Mouse (Mus musculus): ENCODE data around the gene Gm47289. TPM values are rescaled to one million over a fixed set of nuclear protein-coding genes. Genes with fewer than 3 reads are reported as not detected.

Gm47289 gene
- total RNA-seq (2018; cell fraction: chromatin; rRNA removed) = not detected
- total RNA-seq (2018; cell fraction: cytosol; rRNA removed) = not detected
- total RNA-seq (2018; cell fraction: nucleus; rRNA removed) = not detected
- polyA plus RNA-seq (2018) = not detected in 3 replicates

DNA sequence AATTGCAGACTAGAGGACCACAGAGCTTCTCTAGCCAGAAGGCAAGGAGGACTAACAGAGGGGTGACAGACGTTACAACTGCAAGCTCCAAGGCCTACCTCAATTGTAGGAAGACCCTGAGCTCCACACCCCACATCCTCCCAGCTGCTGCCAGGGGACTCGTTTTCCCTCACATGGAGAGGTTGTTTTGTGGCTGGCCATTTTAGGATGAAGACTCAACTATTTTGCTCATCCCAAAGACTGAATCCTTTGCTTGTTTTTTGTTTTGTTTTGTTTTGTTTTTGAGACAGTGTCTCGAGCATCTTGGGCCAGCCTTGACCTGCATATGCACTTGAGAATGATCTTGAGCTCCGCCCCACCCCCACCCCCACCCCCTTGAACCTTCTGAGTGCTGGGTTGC lies at the start of gene Gm47289:
Gene Gm47289 (plus strand): TSS at position 301 of the 400 bp plus-strand sequence.
- Histone ChIP-seq H3K36me3 (ENCODE audit: inconsistent target) (no peaks in the 10 kb centered on the region), H3K4me3 (ENCODE audit: inconsistent target) (no peak within 1 kb of the TSS), H3K79me2 (ENCODE audit: inconsistent target) (no peaks in the 10 kb centered on the region), H3K27ac (no peak within 1 kb of the TSS)
- 70% methylated on average over 4 of the region's 4 CpGs for WGBS (ENCODE audit: missing documents)

DNA sequence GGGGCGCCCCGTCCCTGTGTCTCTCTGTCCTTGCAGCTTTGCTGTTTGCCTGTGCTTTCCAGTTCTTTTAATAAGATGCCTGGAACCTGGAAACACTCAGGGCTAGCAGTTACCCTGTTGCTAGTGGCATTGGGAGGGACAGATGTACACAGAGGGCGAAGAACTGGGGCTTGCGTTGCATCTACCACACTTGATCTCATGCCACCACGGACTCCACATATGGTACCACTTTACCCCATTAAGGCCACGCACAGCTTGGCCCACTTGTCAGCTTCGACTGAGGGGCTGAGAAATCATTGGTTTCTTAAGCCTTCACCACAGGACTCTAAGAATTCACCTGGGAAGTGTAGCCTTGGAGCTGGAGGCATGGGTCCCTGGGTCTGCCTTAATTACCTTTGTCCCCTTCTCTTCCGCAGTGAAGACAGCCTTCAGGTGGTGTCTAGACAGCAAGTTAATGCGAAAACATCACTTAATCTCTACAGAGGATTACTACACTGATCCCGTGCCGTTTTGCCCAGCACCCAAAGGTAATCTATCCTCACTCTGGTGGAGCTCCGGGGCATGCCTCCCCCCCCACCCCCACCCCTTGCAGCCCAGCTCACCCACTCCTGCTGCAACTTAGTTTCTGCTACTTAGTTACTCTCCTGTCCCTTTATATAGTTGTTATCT lies 49.1 kb upstream of the Gm47289 start:
- WGBS (ENCODE audit: missing documents) = 86% methylated on average over 12 of the region's 12 CpGs
- Histone ChIP-seq H3K79me2 (ENCODE audit: inconsistent target) (no peaks in the 10 kb centered on the region), H3K4me3 (ENCODE audit: inconsistent target) (no peak overlapping the region), H3K27ac (no peak overlapping the region), H3K36me3 (ENCODE audit: inconsistent target) (no peaks in the 10 kb centered on the region)

GRCm38 (mm10) chr9:119110640-119111039 lies 48.3 kb upstream of the Gm47289 start:
- H3K27ac ChIP-seq = no peak overlapping the region
- WGBS (ENCODE audit: missing documents) = 88% methylated on average over 3 of the region's 3 CpGs
- H3K79me2 ChIP-seq (ENCODE audit: inconsistent target) = no peaks in the 10 kb centered on the region
- H3K36me3 ChIP-seq (ENCODE audit: inconsistent target) = no peaks in the 10 kb centered on the region
- H3K4me3 ChIP-seq (ENCODE audit: inconsistent target) = no peak overlapping the region

- Histone ChIP-seq H3K36me3 (ENCODE audit: inconsistent target) (no peaks in the 10 kb centered on the region), H3K4me3 (ENCODE audit: inconsistent target) (no peak overlapping the region), H3K27ac (no peak overlapping the region), H3K79me2 (ENCODE audit: inconsistent target) (no peaks in the 10 kb centered on the region)
- 88% methylated on average over 17 of the region's 17 CpGs for WGBS (ENCODE audit: missing documents)
Measured at GRCm38 (mm10) chr9:119114911-119115310, 44.0 kb upstream of the Gm47289 start.

DNA sequence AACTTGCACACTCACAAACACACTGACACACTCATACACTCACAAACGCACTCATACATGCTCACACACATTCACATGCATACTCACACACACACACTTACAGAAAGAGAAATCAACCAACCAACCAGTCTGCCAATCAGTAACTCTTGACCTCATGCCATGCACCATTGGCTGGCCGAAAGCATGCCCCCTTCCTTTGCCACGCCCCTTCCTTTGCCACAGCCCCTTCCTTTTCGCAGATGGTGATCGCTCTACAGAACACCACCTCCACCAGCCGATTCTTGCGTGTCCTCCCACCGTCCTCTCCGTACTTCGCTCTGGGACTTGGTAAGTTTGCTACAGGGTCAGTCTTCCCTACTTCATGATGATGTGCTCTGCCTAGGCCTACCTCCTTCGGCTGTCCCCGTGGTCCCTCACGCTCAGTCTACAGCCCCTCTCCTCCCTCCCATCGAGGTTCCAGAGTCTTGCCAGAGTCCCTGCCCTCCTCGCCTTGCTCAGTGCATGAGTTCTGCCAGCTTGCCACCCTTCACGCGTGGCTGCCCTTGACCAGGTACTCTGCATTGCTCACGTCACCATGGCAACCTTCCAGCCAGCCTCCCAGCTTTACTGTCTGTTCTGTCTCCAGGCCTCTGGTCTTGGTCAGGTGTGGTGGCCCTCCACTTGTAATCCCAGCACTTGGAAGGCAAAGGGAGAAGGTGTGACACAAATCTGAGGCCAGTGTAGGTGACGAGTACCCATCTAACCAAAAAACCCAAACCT lies 39.4 kb upstream of the Gm47289 start:
- 89% methylated on average over 18 of the region's 19 CpGs for WGBS (ENCODE audit: missing documents)

DNA sequence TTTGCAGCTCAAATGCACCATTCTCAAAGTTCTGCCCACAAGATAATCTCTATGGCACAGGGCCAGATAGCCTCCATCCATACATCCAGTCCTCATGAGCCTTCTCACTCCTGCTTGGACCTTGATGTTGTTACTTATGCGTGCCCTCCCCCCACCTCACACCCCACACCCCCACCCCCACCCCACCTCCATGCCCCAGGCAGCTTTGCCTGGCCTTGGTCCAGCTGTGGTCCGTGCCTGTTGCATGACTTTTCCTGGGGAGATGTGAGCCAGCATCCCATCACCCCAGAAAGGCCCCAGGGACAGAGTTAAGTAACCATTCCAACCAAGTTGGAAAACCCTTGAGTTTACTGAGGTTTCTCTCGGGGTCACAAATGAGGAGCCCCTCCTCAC lies 38.8 kb upstream of the Gm47289 start:
- H3K27ac ChIP-seq = no peak overlapping the region
- WGBS (ENCODE audit: missing documents) = 96% methylated on average over 2 of the region's 3 CpGs

More for the DNA sequence above, 39.4 kb upstream of the Gm47289 start:
- no peak overlapping the region for H3K4me3 ChIP-seq (ENCODE audit: inconsistent target)
- no peaks in the 10 kb centered on the region for H3K79me2 ChIP-seq (ENCODE audit: inconsistent target)
- H3K36me3 ChIP-seq (ENCODE audit: inconsistent target) = no peaks in the 10 kb centered on the region
- H3K27ac ChIP-seq = no peak overlapping the region

GRCm38 (mm10) chr9:119122596-119123369 lies 36.2 kb upstream of the Gm47289 start:
- Histone ChIP-seq H3K79me2 (ENCODE audit: inconsistent target) (no peaks in the 10 kb centered on the region), H3K36me3 (ENCODE audit: inconsistent target) (no peaks in the 10 kb centered on the region), H3K27ac (no peak overlapping the region), H3K4me3 (ENCODE audit: inconsistent target) (no peak overlapping the region)
- 74% methylated on average over 18 of the region's 18 CpGs for WGBS (ENCODE audit: missing documents)

More for the DNA sequence above, 38.8 kb upstream of the Gm47289 start:
- H3K79me2 ChIP-seq (ENCODE audit: inconsistent target) = no peaks in the 10 kb centered on the region
- no peaks in the 10 kb centered on the region for H3K36me3 ChIP-seq (ENCODE audit: inconsistent target)
- no peak overlapping the region for H3K4me3 ChIP-seq (ENCODE audit: inconsistent target)

- WGBS (ENCODE audit: missing documents) = 85% methylated on average over 11 of the region's 12 CpGs
- H3K4me3 ChIP-seq (ENCODE audit: inconsistent target) = no peak overlapping the region
- no peaks in the 10 kb centered on the region for H3K79me2 ChIP-seq (ENCODE audit: inconsistent target)
- no peak overlapping the region for H3K27ac ChIP-seq
- H3K36me3 ChIP-seq (ENCODE audit: inconsistent target) = no peaks in the 10 kb centered on the region
Measured at GRCm38 (mm10) chr9:119128436-119129181, 30.4 kb upstream of the Gm47289 start.

DNA sequence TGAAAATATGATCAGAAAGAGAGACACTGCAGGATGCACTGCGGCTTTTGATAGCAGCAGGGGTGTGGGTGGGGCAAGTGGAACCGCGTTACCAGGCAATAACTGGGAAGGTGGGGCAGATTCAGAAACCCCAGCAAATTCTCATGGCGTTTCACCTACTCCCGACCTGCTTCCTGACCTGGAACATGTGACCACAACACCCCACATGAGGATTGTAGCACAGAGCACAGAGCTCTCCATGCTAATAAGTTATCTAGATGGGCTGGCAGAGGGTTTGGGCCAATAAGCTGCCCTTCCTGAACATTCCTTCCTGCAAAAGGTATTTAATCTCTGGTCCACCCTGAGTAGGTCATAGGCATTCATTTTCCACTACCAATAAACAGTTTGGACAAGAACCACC lies 28.3 kb upstream of the Gm47289 start:
- Histone ChIP-seq H3K36me3 (ENCODE audit: inconsistent target) (no peaks in the 10 kb centered on the region), H3K27ac (no peak overlapping the region), H3K4me3 (ENCODE audit: inconsistent target) (no peak overlapping the region), H3K79me2 (ENCODE audit: inconsistent target) (no peaks in the 10 kb centered on the region)
- 48% methylated on average over 5 of the region's 5 CpGs for WGBS (ENCODE audit: missing documents)

DNA sequence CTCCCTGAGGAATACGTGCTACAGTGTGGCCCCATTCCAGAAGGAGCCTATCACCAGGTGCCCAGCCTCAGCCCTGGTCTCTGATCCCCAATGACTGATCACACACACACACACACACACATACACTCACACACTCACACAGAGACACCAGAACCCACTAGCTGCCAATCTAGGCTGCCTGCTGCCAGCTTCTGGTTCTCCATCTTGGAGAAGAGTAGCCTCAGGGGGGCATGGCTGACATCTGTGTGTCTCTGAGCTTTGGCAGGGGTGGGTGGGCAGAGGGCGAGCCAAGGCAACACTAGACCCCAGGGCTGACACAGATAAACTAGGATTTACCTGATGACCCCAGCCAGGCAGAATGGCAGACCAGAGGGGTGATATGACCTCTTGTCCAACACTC lies 20.1 kb upstream of the Gm47289 start:
- H3K27ac ChIP-seq = no peak overlapping the region
- H3K79me2 ChIP-seq (ENCODE audit: inconsistent target) = no peaks in the 10 kb centered on the region
- 78% methylated on average over 2 of the region's 2 CpGs for WGBS (ENCODE audit: missing documents)
- H3K4me3 ChIP-seq (ENCODE audit: inconsistent target) = no peak overlapping the region
- no peaks in the 10 kb centered on the region for H3K36me3 ChIP-seq (ENCODE audit: inconsistent target)

GRCm38 (mm10) chr9:119142066-119142465 lies 16.9 kb upstream of the Gm47289 start:
- 95% methylated on average over 5 of the region's 5 CpGs for WGBS (ENCODE audit: missing documents)
- Histone ChIP-seq H3K4me3 (ENCODE audit: inconsistent target) (no peak overlapping the region), H3K36me3 (ENCODE audit: inconsistent target) (no peaks in the 10 kb centered on the region), H3K79me2 (ENCODE audit: inconsistent target) (no peaks in the 10 kb centered on the region), H3K27ac (no peak overlapping the region)

GRCm38 (mm10) chr9:119143372-119143771 lies 15.6 kb upstream of the Gm47289 start:
- Histone ChIP-seq H3K27ac (no peak overlapping the region), H3K4me3 (ENCODE audit: inconsistent target) (no peak overlapping the region), H3K36me3 (ENCODE audit: inconsistent target) (no peaks in the 10 kb centered on the region), H3K79me2 (ENCODE audit: inconsistent target) (no peaks in the 10 kb centered on the region)
- 79% methylated on average over 9 of the region's 9 CpGs for WGBS (ENCODE audit: missing documents)

DNA sequence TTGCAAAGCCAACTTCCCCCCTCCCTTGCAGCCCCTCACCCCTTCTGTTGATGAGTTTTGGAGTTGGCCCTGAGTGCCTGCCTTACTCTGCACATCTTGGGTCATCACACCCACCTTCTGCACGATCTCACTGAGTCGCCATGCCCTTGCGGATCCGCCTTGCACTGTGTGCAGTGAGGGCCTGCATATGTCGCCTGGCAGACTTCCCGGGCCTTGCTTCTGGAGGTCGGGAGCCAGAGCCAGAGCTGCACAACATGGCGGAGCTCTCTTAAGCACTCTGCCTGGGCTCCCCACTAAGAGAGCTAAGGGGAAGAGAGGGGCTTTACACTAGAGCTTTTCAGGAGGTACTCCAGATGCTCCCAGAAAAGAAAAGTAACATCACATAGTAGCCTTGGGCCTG lies 14.3 kb upstream of the Gm47289 start:
- Histone ChIP-seq H3K36me3 (ENCODE audit: inconsistent target) (no peaks in the 10 kb centered on the region), H3K27ac (no peak overlapping the region), H3K4me3 (ENCODE audit: inconsistent target) (no peak overlapping the region), H3K79me2 (ENCODE audit: inconsistent target) (no peaks in the 10 kb centered on the region)
- 90% methylated on average over 8 of the region's 8 CpGs for WGBS (ENCODE audit: missing documents)

GRCm38 (mm10) chr9:119145137-119145536 lies 13.8 kb upstream of the Gm47289 start:
- H3K4me3 ChIP-seq (ENCODE audit: inconsistent target) = no peak overlapping the region
- no peaks in the 10 kb centered on the region for H3K36me3 ChIP-seq (ENCODE audit: inconsistent target)
- H3K27ac ChIP-seq = no peak overlapping the region
- H3K79me2 ChIP-seq (ENCODE audit: inconsistent target) = no peaks in the 10 kb centered on the region
- 94% methylated on average over 9 of the region's 10 CpGs for WGBS (ENCODE audit: missing documents)

Data from macrophage (primary cell).